Mouse (Mus musculus): ENCODE measurements around the gene Klc1. TPM values are rescaled to one million over a fixed set of nuclear protein-coding genes. Genes with fewer than 3 reads are reported as not detected.

Klc1 gene
- total RNA-seq, 1 experiment = 47.9 TPM

GRCm38 (mm10) chr12:111737370-111737769, 21.3 kb upstream of the Klc1 start:
- H3K4me3 ChIP-seq (ENCODE audit: insufficient read depth in 1 of 2, low read depth in 1 of 2, low read length in 2 of 2, poor library complexity in 1 of 2, severe bottlenecking in 1 of 2) = no peak overlapping the region
- H3K27ac ChIP-seq (ENCODE audit: insufficient read depth, low read depth, low read length, poor library complexity, severe bottlenecking) = no peak overlapping the region
- no peak overlapping the region for H3K9ac ChIP-seq (ENCODE audit: insufficient read depth, low read depth, low read length, poor library complexity, severe bottlenecking)
- no peaks in the 10 kb centered on the region for H3K9me3 ChIP-seq (ENCODE audit: control insufficient read depth, insufficient read depth, low read depth, low read length)
- H3K4me1 ChIP-seq (ENCODE audit: control insufficient read depth in 2 of 2, insufficient read depth in 2 of 2, low read length in 2 of 2, poor library complexity in 1 of 2) = 0 out of 4 replicates have a peak, but pooled peaks cover 0 to 1% of the 10 kb centered on the region in 2 experiments
- H3K36me3 ChIP-seq (ENCODE audit: control insufficient read depth, insufficient read depth, low read length, poor library complexity, severe bottlenecking) = no peaks in the 10 kb centered on the region
- DNase-seq (ENCODE audit: low read depth, low spot score) = no peak
- TF ChIP-seq HCFC1 (IDR thresholded peaks at IDR 0.05; ENCODE audit: borderline replicate concordance, insufficient read depth, low read length) (no peak), ZC3H11A (IDR thresholded peaks at IDR 0.05; ENCODE audit: borderline replicate concordance, low read depth, low read length) (no peak), MAFK (IDR thresholded peaks at IDR 0.05; ENCODE audit: insufficient read depth, low read depth, low read length) (no peak), ZNF384 (IDR thresholded peaks at IDR 0.05; ENCODE audit: low read depth, low read length) (peak; percentile 88)
- in situ Hi-C loops (cut with MboI; ENCODE audit: low sequenced_read_pairs in 2 of 2, unreplicated experiment in 2 of 2) = no loop called here

DNA sequence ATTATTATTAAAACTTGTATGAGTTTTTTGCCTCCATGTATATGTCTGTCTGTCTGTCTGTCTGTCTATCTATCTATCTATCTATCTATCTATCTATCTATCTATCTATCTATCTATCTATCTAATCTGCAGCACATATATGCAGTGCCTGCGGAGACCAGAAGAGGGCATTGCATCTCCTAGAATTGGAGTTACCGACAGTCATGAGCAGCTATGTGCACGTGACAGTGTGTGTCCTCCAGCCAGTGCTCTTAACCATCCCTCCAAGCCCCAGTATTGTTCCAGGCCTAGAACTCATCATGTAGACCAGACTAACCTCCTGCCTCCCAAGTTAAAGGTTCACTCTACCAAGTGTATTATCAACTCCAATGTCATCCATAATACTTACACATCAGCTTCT, 19.9 kb upstream of the Klc1 start:
- Histone ChIP-seq H3K4me3 (ENCODE audit: insufficient read depth in 1 of 2, low read depth in 1 of 2, low read length in 2 of 2, poor library complexity in 1 of 2, severe bottlenecking in 1 of 2) (no peak overlapping the region), H3K9ac (ENCODE audit: insufficient read depth, low read depth, low read length, poor library complexity, severe bottlenecking) (no peak overlapping the region), H3K27ac (ENCODE audit: insufficient read depth, low read depth, low read length, poor library complexity, severe bottlenecking) (no peak overlapping the region), H3K4me1 (ENCODE audit: control insufficient read depth in 2 of 2, insufficient read depth in 2 of 2, low read length in 2 of 2, poor library complexity in 1 of 2) (0 out of 4 replicates have a peak, but pooled peaks cover 0 to 1% of the 10 kb centered on the region in 2 experiments), H3K9me3 (ENCODE audit: control insufficient read depth, insufficient read depth, low read depth, low read length) (no peaks in the 10 kb centered on the region), H3K36me3 (ENCODE audit: control insufficient read depth, insufficient read depth, low read length, poor library complexity, severe bottlenecking) (no peaks in the 10 kb centered on the region)
- TF ChIP-seq ZC3H11A (IDR thresholded peaks at IDR 0.05; ENCODE audit: borderline replicate concordance, low read depth, low read length) (0 out of 2 replicates have a peak, but pooled peaks have one; percentile 22), ZNF384 (IDR thresholded peaks at IDR 0.05; ENCODE audit: low read depth, low read length) (no peak), CHD2 (IDR thresholded peaks at IDR 0.05; ENCODE audit: low read depth, low read length) (no peak), MAFK (IDR thresholded peaks at IDR 0.05; ENCODE audit: insufficient read depth, low read depth, low read length) (no peak), HCFC1 (IDR thresholded peaks at IDR 0.05; ENCODE audit: borderline replicate concordance, insufficient read depth, low read length) (no peak)
- DNase-seq (ENCODE audit: low read depth, low spot score) = no peak
- in situ Hi-C loops (cut with MboI; ENCODE audit: low sequenced_read_pairs in 2 of 2, unreplicated experiment in 2 of 2) = no loop called here

GRCm38 (mm10) chr12:111741338-111741737, 17.3 kb upstream of the Klc1 start:
- Histone ChIP-seq H3K36me3 (ENCODE audit: control insufficient read depth, insufficient read depth, low read length, poor library complexity, severe bottlenecking) (no peaks in the 10 kb centered on the region), H3K27ac (ENCODE audit: insufficient read depth, low read depth, low read length, poor library complexity, severe bottlenecking) (no peak overlapping the region), H3K9ac (ENCODE audit: insufficient read depth, low read depth, low read length, poor library complexity, severe bottlenecking) (no peak overlapping the region), H3K9me3 (ENCODE audit: control insufficient read depth, insufficient read depth, low read depth, low read length) (no peaks in the 10 kb centered on the region), H3K4me3 (ENCODE audit: insufficient read depth in 1 of 2, low read depth in 1 of 2, low read length in 2 of 2, poor library complexity in 1 of 2, severe bottlenecking in 1 of 2) (no peak overlapping the region), H3K4me1 (ENCODE audit: control insufficient read depth in 2 of 2, insufficient read depth in 2 of 2, low read length in 2 of 2, poor library complexity in 1 of 2) (peaks cover 0 to 2% of the 10 kb centered on the region in 2 experiments; a peak in 1 of 4 replicates)
- no peak for DNase-seq (ENCODE audit: low read depth, low spot score)
- in situ Hi-C loops (cut with MboI; ENCODE audit: low sequenced_read_pairs in 2 of 2, unreplicated experiment in 2 of 2) = no loop called here
- TF ChIP-seq ZNF384 (IDR thresholded peaks at IDR 0.05; ENCODE audit: low read depth, low read length) (no peak), HCFC1 (IDR thresholded peaks at IDR 0.05; ENCODE audit: borderline replicate concordance, insufficient read depth, low read length) (no peak), CHD2 (IDR thresholded peaks at IDR 0.05; ENCODE audit: low read depth, low read length) (no peak), MAFK (IDR thresholded peaks at IDR 0.05; ENCODE audit: insufficient read depth, low read depth, low read length) (no peak), ZC3H11A (IDR thresholded peaks at IDR 0.05; ENCODE audit: borderline replicate concordance, low read depth, low read length) (no peak)

GRCm38 (mm10) chr12:111743419-111743818, 15.2 kb upstream of the Klc1 start:
- TF ChIP-seq MAFK (IDR thresholded peaks at IDR 0.05; ENCODE audit: insufficient read depth, low read depth, low read length) = no peak
- TF ChIP-seq HCFC1 (IDR thresholded peaks at IDR 0.05; ENCODE audit: borderline replicate concordance, insufficient read depth, low read length) = no peak
- no peak for TF ChIP-seq ZNF384 (IDR thresholded peaks at IDR 0.05; ENCODE audit: low read depth, low read length)
- TF ChIP-seq CHD2 (IDR thresholded peaks at IDR 0.05; ENCODE audit: low read depth, low read length) = no peak
- no peak for TF ChIP-seq ZC3H11A (IDR thresholded peaks at IDR 0.05; ENCODE audit: borderline replicate concordance, low read depth, low read length)

More at GRCm38 (mm10) chr12:111743419-111743818, 15.2 kb upstream of the Klc1 start:
- H3K9me3 ChIP-seq (ENCODE audit: control insufficient read depth, insufficient read depth, low read depth, low read length) = no peaks in the 10 kb centered on the region
- H3K27ac ChIP-seq (ENCODE audit: insufficient read depth, low read depth, low read length, poor library complexity, severe bottlenecking) = no peak overlapping the region
- no peaks in the 10 kb centered on the region for H3K36me3 ChIP-seq (ENCODE audit: control insufficient read depth, insufficient read depth, low read length, poor library complexity, severe bottlenecking)
- DNase-seq (ENCODE audit: low read depth, low spot score) = no peak
- H3K4me3 ChIP-seq (ENCODE audit: insufficient read depth in 1 of 2, low read depth in 1 of 2, low read length in 2 of 2, poor library complexity in 1 of 2, severe bottlenecking in 1 of 2) = no peak overlapping the region
- H3K4me1 ChIP-seq (ENCODE audit: control insufficient read depth in 2 of 2, insufficient read depth in 2 of 2, low read length in 2 of 2, poor library complexity in 1 of 2) = peaks cover 0 to 3% of the 10 kb centered on the region in 2 experiments; a peak in 1 of 4 replicates
- in situ Hi-C loops (cut with MboI; ENCODE audit: low sequenced_read_pairs in 2 of 2, unreplicated experiment in 2 of 2) = no loop called here
- H3K9ac ChIP-seq (ENCODE audit: insufficient read depth, low read depth, low read length, poor library complexity, severe bottlenecking) = no peak overlapping the region
